Mouse (Mus musculus) frontal cortex, postnatal 25 days (tissue): ENCODE data around the gene Tns1.

ENCODE experiments used
- DNase-seq, 2 experiments: peaks; one replicate each; pipeline ENCODE4 v3.0.0; 2022; ENCODE audit warnings: low spot score in 2 of 2

Tns1 gene

GRCm38 (mm10) chr1:73860421-73860820, 263.8 kb downstream of the Tns1 start:
- DNase-seq = no peak
